Mouse (Mus musculus): Measurements from ENCODE around the gene Gm20834. TPM values are rescaled to one million over a fixed set of nuclear protein-coding genes. Genes with fewer than 3 reads are reported as not detected.
"Not testable (repeated sequence)": the region's sequence is repeated elsewhere in the genome, so short reads cannot be mapped to it uniquely, and the experiment has no call there.

Gene Gm20834
- not detected in 2 replicates for total RNA-seq (2014; rRNA removed; ENCODE audit: low replicate concordance)
- not detected in 2 replicates for polyA plus RNA-seq (2015; fragmentation: Nextera tagmentation; extraction: Ambion mirVana)

DNA sequence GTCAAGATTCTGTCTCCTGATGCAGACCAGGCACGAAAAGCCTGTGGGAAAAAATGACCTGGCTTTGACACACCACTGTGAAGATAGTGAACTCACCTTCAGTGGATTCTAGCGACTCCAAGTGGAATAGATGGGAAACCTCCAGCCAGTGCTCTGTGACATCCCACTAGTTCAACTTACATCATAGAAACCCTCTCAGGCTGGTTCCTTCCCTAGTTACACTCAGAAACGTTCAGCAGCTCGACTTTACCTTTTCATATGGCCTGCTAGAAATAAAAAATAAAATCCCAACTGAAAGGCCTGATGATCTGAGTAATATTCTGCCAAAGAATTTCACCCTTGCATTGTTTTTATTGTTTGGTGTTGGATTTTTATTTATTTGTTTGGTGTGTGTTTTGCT, at the start of gene Gm20834:
Gene Gm20834, minus strand, starts transcription at position 101 of the 400 bp plus-strand sequence.
- not testable (repeated sequence) for H3K4me3 ChIP-seq (ENCODE audit: low read depth, low read length); H3K36me3 ChIP-seq (replicated peaks; ENCODE audit: control insufficient read depth, insufficient read depth, low read length); ATAC-seq (ENCODE audit: insufficient read depth, low read depth); H3K9ac ChIP-seq (replicated peaks; ENCODE audit: low read depth, low read length); H3K4me1 ChIP-seq (ENCODE audit: control insufficient read depth, insufficient read depth); H3K27ac ChIP-seq (ENCODE audit: low read depth); H3K4me2 ChIP-seq (ENCODE audit: low read depth, low read length); DNase-seq (ENCODE audit: low spot score); H3K27me3 ChIP-seq (ENCODE audit: control insufficient read depth, insufficient read depth, low read length); H3K9me3 ChIP-seq (replicated peaks; ENCODE audit: control insufficient read depth, low read length)
- WGBS = 22% methylated on average over 3 of the region's 4 CpGs

Other genes with a start within 250 kb of the Gm20834 start
- not detected in 2 replicates for gene Gm21310, start 177.4 kb downstream of the Gm20834 start, total RNA-seq (2014; rRNA removed; ENCODE audit: low replicate concordance)
- not detected in 2 replicates for gene Gm21310, start 177.4 kb downstream of the Gm20834 start, polyA plus RNA-seq (2015; fragmentation: Nextera tagmentation; extraction: Ambion mirVana)
- gene Gm28510, start 88.1 kb upstream of the Gm20834 start, total RNA-seq (2014; rRNA removed; ENCODE audit: low replicate concordance) = not detected in 2 replicates
- gene Gm28510, start 88.1 kb upstream of the Gm20834 start, polyA plus RNA-seq (2015; fragmentation: Nextera tagmentation; extraction: Ambion mirVana) = not detected in 2 replicates
- gene Gm20737, start 211.5 kb upstream of the Gm20834 start, total RNA-seq (2014; rRNA removed; ENCODE audit: low replicate concordance) = not detected in 2 replicates
- gene Gm20737, start 211.5 kb upstream of the Gm20834 start, polyA plus RNA-seq (2015; fragmentation: Nextera tagmentation; extraction: Ambion mirVana) = not detected in 2 replicates
- gene Gm21775, start 228.9 kb upstream of the Gm20834 start, total RNA-seq (2014; rRNA removed; ENCODE audit: low replicate concordance) = not detected in 2 replicates
- not detected in 2 replicates for gene Gm21775, start 228.9 kb upstream of the Gm20834 start, polyA plus RNA-seq (2015; fragmentation: Nextera tagmentation; extraction: Ambion mirVana)